ENCODE assay signal across 7 mouse cellular contexts in the genomic region with DNA sequence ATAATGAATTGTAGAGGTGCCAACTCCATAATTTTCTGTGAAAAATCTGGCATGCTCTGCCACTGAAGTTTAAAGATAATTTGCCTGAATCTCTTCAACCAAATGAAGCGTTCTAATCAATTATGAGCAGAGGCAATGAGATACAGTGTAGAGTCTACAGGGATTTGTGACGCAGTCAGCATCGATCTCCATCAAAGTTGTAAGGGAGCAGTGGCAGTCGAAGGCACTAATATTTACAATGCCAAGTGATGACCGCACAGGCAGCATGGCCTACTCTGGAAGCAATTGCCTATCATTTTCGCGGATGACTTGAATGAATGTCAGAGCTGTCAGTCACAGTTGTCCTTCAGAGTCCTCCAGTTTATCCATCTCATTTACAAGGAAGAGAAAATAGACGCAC. TPM values are rescaled to one million over a fixed set of nuclear protein-coding genes. Genes with fewer than 3 reads are reported as not detected.
DNase-seq lines count a peak whose midpoint lies in the region; ATAC-seq lines count a peak whose summit lies in the region.

A gene (plus strand): TSS at position 207 of the 400 bp plus-strand sequence.

- H3K4me3 ChIP-seq in lung, embryonic 15.5 days, result peak within 1 kb of the TSS; percentile 58
- H3K4me3 ChIP-seq in forebrain, embryonic 12.5 days (replicated peaks), result peak within 1 kb of the TSS; percentile 64
- H3K4me3 ChIP-seq in limb, embryonic 12.5 days (replicated peaks), result peak within 1 kb of the TSS; percentile 64

- no peak for ATAC-seq in lung, embryonic 15.5 days (ENCODE audit: borderline replicate concordance, extremely low read depth, low FRiP score, low TSS enrichment)
- ATAC-seq in forebrain, embryonic 12.5 days (ENCODE audit: low FRiP score), result peak; percentile 27; the same call in 1 of the 2 replicates
- no peak for ATAC-seq in limb, embryonic 12.5 days (ENCODE audit: insufficient number of reproducible peaks, insufficient read depth, low FRiP score, low TSS enrichment, low read depth)
- no peak for ATAC-seq in megakaryocyte-erythroid progenitor cell, adult 5-6 weeks (replicated peaks; ENCODE audit: low FRiP score, low TSS enrichment, poor library complexity, severe bottlenecking)

- peaks cover 11% of the 10 kb centered on the region; the same call in 1 of the 2 replicates for H3K4me1 ChIP-seq in lung, embryonic 15.5 days
- H3K4me1 ChIP-seq in forebrain, embryonic 12.5 days, result peaks cover 13% of the 10 kb centered on the region
- H3K4me1 ChIP-seq in limb, embryonic 12.5 days (replicated peaks), result peaks cover 9% of the 10 kb centered on the region

- 70% methylated on average over 8 of the region's 8 CpGs for WGBS in lung, embryonic 15.5 days
- WGBS in forebrain, embryonic 12.5 days, result 74% methylated on average over 8 of the region's 8 CpGs
- 68% methylated on average over 8 of the region's 8 CpGs for WGBS in limb, embryonic 12.5 days

- H3K9ac ChIP-seq in lung, embryonic 15.5 days, result peak within 1 kb of the TSS; percentile 32
- peak within 1 kb of the TSS; percentile 56 for H3K9ac ChIP-seq in forebrain, embryonic 12.5 days
- peak within 1 kb of the TSS; percentile 42 for H3K9ac ChIP-seq in limb, embryonic 12.5 days (replicated peaks)

- H3K9me3 ChIP-seq in lung, embryonic 15.5 days, result no peaks in the 10 kb centered on the region
- no peaks in the 10 kb centered on the region for H3K9me3 ChIP-seq in forebrain, embryonic 12.5 days
- no peaks in the 10 kb centered on the region for H3K9me3 ChIP-seq in limb, embryonic 12.5 days

- no peak within 1 kb of the TSS for H3K27ac ChIP-seq in lung, embryonic 15.5 days
- H3K27ac ChIP-seq in forebrain, embryonic 12.5 days, result no peak within 1 kb of the TSS
- H3K27ac ChIP-seq in limb, embryonic 12.5 days, result no peak within 1 kb of the TSS

- peaks cover 55% of the 10 kb centered on the region for H3K27me3 ChIP-seq in lung, embryonic 15.5 days
- peaks cover 47% of the 10 kb centered on the region for H3K27me3 ChIP-seq in forebrain, embryonic 12.5 days
- peaks cover 46% of the 10 kb centered on the region for H3K27me3 ChIP-seq in limb, embryonic 12.5 days

- DNase-seq in lung, postnatal 4 days, result no peak
- peak; percentile 69 for DNase-seq in retina, postnatal 1 day
- no peak for DNase-seq in left cerebral cortex, postnatal 4 days

- H3K4me2 ChIP-seq in lung, embryonic 15.5 days, result peak within 1 kb of the TSS; percentile 98
- H3K4me2 ChIP-seq in forebrain, embryonic 12.5 days, result peak within 1 kb of the TSS; percentile 90
- peak within 1 kb of the TSS; percentile 86 for H3K4me2 ChIP-seq in limb, embryonic 12.5 days

- no peaks in the 10 kb centered on the region for H3K36me3 ChIP-seq in lung, embryonic 15.5 days
- H3K36me3 ChIP-seq in forebrain, embryonic 12.5 days (replicated peaks), result no peaks in the 10 kb centered on the region
- no peaks in the 10 kb centered on the region for H3K36me3 ChIP-seq in limb, embryonic 12.5 days

- intact Hi-C loops in left cerebral cortex, postnatal 4 days (cut with DNase I), result no loop called here

RNA-seq across cellular contexts. Expression of the gene that starts here (rescaled TPM):
- 0.14 and 0.25 TPM in 2 replicates for polyA plus RNA-seq in lung, embryonic 15.5 days (2015; fragmentation: Nextera tagmentation; extraction: Ambion mirVana)
- 1.2 and 1.6 TPM in 2 replicates for polyA plus RNA-seq in forebrain, embryonic 12.5 days (2016; fragmentation: Nextera tagmentation; extraction: Ambion mirVana)
- 0.96 and 1.1 TPM in 2 replicates for polyA plus RNA-seq in limb, embryonic 12.5 days (2016; fragmentation: Nextera tagmentation; extraction: Ambion mirVana)
- not detected in 2 replicates for total RNA-seq in megakaryocyte-erythroid progenitor cell, adult 5-6 weeks (2014; fragmentation: Nextera tagmentation)
- total RNA-seq in megakaryocyte-erythroid progenitor cell, adult 5-6 weeks (2017), result not detected in 2 replicates
- total RNA-seq in left cerebral cortex, postnatal 4 days (2021), result 1 to 10 TPM; 7.3 to 7.9 TPM

Comparison
In these comparisons a context has a peak if more than half of its experiments do, and no peak if none do; other contexts are left out.
1. RNA of the gene that starts here (total RNA-seq): 7.3 to 7.9 TPM in left cerebral cortex, postnatal 4 days; not detected in megakaryocyte-erythroid progenitor cell, adult 5-6 weeks; every median in the first group is over 4 times any median in the second.
2. Peak in every context shown above with its lines, with median percentiles within 50 percentile points of each other: H3K4me2 ChIP-seq, H3K4me3 ChIP-seq and H3K9ac ChIP-seq.